Mouse (Mus musculus) intestine, embryonic 14.5 days (tissue): ENCODE results near the gene Gch1. TPM values are rescaled to one million over a fixed set of nuclear protein-coding genes. Genes with fewer than 3 reads are reported as not detected.
A peak's percentile ranks its signal among the peaks of the same experiment; 100 is the strongest.

Source experiments
- ATAC-seq: fragments of 200-750 bp; cut with Nextera tagmentation; replicated peaks from 2 replicates; pipeline ENCODE4 v1.8.0; 2017; ENCODE audit warnings: low read depth, moderate number of reproducible peaks, moderate TSS enrichment, moderate library complexity; ENCODE audit not compliant: low FRiP score, low TSS enrichment
- DNase-seq: peaks from one replicate; pipeline ENCODE4 v3.0.0-alpha.2; 2018; ENCODE audit warnings: low spot score
- H3K27ac ChIP-seq: fragments of 300-500 bp; sonication (generic); 2 replicates; pipeline ENCODE4 v1.5.1; 2014; ENCODE audit warnings: low read depth, mild to moderate bottlenecking, control low read depth
- H3K27me3 ChIP-seq: fragments of 300-500 bp; sonication (generic); replicated peaks from 2 replicates; pipeline ENCODE4 v1.6.1; 2014; ENCODE audit warnings: low read length, control low read depth; ENCODE audit not compliant: control insufficient read depth, insufficient read depth
- H3K36me3 ChIP-seq: fragments of 300-500 bp; sonication (generic); 2 replicates; pipeline ENCODE4 v1.6.1; 2014; ENCODE audit warnings: low read length, control low read depth; ENCODE audit not compliant: control insufficient read depth, insufficient read depth
- H3K4me1 ChIP-seq: fragments of 300-500 bp; sonication (generic); replicated peaks from 2 replicates; pipeline ENCODE4 v1.6.1; 2014; ENCODE audit warnings: low read length, control low read depth, mixed read lengths; ENCODE audit not compliant: control insufficient read depth, insufficient read depth
- H3K4me2 ChIP-seq: fragments of 300-500 bp; sonication (generic); 2 replicates; pipeline ENCODE4 v1.6.1; 2014; ENCODE audit warnings: low read length
- H3K4me3 ChIP-seq: fragments of 300-500 bp; sonication (generic); 2 replicates; pipeline ENCODE4 v1.5.1; 2014; ENCODE audit warnings: low read depth, low read length, control low read depth, mixed read lengths
- H3K9ac ChIP-seq: fragments of 300-500 bp; sonication (generic); 2 replicates; pipeline ENCODE4 v1.6.1; 2014; ENCODE audit warnings: mild to moderate bottlenecking, low read length
- H3K9me3 ChIP-seq: fragments of 300-500 bp; sonication (generic); 2 replicates; pipeline ENCODE4 v1.6.1; 2016; ENCODE audit warnings: low read length, control low read depth; ENCODE audit not compliant: control insufficient read depth
- WGBS: fragments of 180-500 bp; shearing (Covaris S2); extraction: QIAGEN DNeasy Blood & Tissue Kit; methylation state at CpG from one replicate; pipeline ENCODE4 v1.1.7; 2014; 5-methylcytosine and 5-hydroxymethylcytosine counted together
- polyA plus RNA-seq: library from polyadenylated mRNA; unstranded; fragments of >200 nt; fragmentation: Nextera tagmentation; extraction: Ambion mirVana; gene quantifications from 2 replicates; pipeline ENCODE4 v1.2.1, GENCODE M21; 2014

Gene Gch1
- polyA plus RNA-seq, 1 experiment from 2014 or later = 4.4 TPM

DNA sequence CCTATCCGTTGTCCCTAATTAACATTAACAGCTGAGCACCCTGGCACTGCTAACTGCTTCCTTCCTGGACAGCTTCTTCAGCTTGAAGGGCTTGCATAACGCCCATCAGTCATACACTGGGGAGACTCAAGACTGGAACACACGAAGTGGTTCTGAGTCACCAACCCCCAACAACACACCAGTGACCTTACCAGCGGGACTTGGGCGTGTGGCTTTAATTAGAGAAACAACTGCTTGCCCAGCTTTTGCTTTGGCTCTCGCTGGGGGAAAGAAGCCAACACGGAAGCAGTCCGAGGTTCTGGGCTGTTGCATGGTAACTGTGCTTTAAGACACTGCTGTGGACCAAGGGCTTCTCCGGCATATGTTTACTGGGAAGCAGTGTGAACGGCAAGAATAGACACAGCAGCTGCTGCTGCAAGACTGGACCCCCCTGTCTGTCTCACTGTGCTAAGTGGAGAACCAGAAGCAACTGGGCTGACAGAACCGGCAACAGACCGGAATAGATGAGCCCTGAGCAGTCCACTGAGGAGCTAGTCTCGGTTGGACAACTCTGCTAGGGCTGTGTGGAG, 11.3 kb downstream of the Gch1 start:
- H3K4me2 ChIP-seq = peak overlapping the region; percentile 16; the same call in 1 of the 2 replicates

DNA sequence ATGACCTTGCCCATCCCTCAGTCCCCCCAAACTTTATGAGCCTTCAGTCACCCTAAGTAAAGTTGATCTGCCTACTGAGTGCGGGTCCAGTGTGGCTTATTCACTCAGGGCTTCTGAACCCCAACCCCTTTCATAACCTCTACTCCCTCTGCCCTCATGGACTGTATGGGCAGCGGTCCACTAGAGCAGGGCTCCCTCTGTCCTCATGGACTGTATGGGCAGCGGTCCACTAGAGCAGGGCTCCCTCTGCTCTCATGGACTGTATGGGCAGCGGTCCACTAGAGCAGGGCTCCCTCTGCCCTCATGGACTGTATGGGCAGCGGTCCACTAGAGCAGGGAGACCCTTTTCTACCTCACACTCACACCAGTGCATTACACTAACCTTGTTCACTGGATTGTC, 13.0 kb downstream of the Gch1 start:
- no peak for DNase-seq
- Histone ChIP-seq H3K27ac (no peak overlapping the region), H3K27me3 (no peaks in the 10 kb centered on the region), H3K4me3 (no peak overlapping the region), H3K4me1 (no peaks in the 10 kb centered on the region), H3K4me2 (no peak overlapping the region), H3K9me3 (no peaks in the 10 kb centered on the region), H3K36me3 (no peaks in the 10 kb centered on the region), H3K9ac (no peak overlapping the region)
- ATAC-seq = no peak
- 84% methylated on average over 5 of the region's 5 CpGs for WGBS

More for the DNA sequence above, 11.3 kb downstream of the Gch1 start:
- Histone ChIP-seq H3K4me1 (no peaks in the 10 kb centered on the region), H3K9me3 (no peaks in the 10 kb centered on the region), H3K4me3 (no peak overlapping the region), H3K27me3 (no peaks in the 10 kb centered on the region), H3K36me3 (no peaks in the 10 kb centered on the region), H3K9ac (no peak overlapping the region), H3K27ac (no peak overlapping the region)
- 44% methylated on average over 13 of the region's 13 CpGs for WGBS
- ATAC-seq = no peak
- DNase-seq = no peak

DNA sequence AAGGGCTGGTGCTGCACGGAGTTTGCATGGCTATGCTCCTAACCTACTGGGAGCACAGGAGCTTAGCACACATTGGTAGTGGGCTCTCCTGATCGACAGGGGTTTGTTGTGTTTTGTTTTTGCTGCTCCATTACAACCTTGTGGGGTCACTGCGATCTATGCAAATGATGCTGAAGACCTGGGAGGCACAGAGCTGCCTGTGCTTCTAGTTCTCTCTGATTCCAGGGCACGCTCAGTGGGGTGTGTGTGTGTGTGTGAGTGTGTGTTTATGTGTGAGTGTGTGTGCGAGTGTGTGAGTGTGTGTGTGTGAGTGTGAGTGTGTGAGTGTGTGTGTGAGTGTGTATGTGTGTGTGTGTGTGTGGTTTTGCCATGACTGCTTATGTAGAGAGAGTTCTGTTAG, 14.1 kb downstream of the Gch1 start:
- no peak overlapping the region for H3K9ac ChIP-seq
- DNase-seq = no peak
- H3K4me2 ChIP-seq = no peak overlapping the region
- no peak overlapping the region for H3K27ac ChIP-seq
- no peaks in the 10 kb centered on the region for H3K9me3 ChIP-seq
- 75% methylated on average over 5 of the region's 5 CpGs for WGBS
- no peak for ATAC-seq
- H3K36me3 ChIP-seq = no peaks in the 10 kb centered on the region
- no peak overlapping the region for H3K4me3 ChIP-seq
- no peaks in the 10 kb centered on the region for H3K27me3 ChIP-seq
- H3K4me1 ChIP-seq = no peaks in the 10 kb centered on the region

DNA sequence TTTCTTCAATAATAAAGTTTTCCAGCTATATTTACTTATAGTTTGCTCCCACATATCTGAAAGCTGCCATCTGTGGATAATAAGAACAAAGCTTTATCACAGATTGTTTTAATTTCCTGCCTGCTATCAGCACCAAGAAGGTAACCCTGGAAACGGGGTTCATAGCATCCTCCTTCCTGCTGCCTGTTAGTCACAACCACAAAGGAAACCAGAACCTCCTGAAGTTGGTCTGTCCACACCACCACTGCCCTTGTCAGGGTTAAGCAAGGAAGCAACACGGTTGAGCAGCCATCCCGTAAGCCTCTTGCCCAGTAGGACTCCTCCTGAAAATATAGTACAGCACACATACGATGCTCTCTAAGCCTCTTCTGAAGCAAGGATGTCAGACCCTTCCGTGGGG, 17.1 kb downstream of the Gch1 start:
- ATAC-seq = no peak

DNA sequence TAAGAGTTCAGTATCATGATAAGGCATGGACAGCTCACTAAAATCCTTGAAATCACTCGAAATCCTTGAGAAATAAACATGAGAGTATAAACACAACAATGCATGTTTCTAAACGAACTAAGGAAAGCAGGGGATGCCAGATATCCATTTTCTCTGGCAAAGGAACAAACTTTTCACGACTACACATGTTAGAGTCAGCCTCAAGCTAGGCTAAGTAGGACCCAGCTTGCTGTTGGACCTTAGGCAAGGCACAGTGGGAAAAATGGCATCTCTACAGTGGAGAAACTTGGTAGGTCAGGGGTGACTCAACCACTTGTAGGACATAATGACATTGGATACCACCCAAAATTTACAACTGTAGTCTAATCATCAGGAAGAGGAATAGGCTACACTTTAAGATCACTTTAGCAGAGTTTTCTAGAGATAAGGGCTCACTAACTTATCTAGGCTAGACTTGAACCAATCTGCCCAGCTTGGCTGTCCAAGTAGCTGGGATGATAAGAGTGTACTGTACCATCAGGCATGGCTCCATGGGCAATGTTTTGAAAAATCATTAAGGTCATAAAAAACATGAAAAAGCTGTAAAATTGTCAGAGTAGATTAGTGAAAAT, 18.6 kb downstream of the Gch1 start:
- Histone ChIP-seq H3K27me3 (no peaks in the 10 kb centered on the region), H3K4me3 (no peak overlapping the region), H3K4me2 (no peak overlapping the region), H3K4me1 (no peaks in the 10 kb centered on the region), H3K9ac (no peak overlapping the region), H3K27ac (no peak overlapping the region), H3K9me3 (no peaks in the 10 kb centered on the region), H3K36me3 (no peaks in the 10 kb centered on the region)
- DNase-seq = no peak
- 65% methylated on average over 3 of the region's 3 CpGs for WGBS
- no peak for ATAC-seq

More for the DNA sequence above, 17.1 kb downstream of the Gch1 start:
- Histone ChIP-seq H3K27me3 (no peaks in the 10 kb centered on the region), H3K4me3 (no peak overlapping the region), H3K36me3 (no peaks in the 10 kb centered on the region), H3K4me1 (no peaks in the 10 kb centered on the region), H3K27ac (no peak overlapping the region), H3K9me3 (no peaks in the 10 kb centered on the region), H3K4me2 (no peak overlapping the region), H3K9ac (no peak overlapping the region)
- WGBS = 70% methylated on average over 5 of the region's 5 CpGs
- no peak for DNase-seq

DNA sequence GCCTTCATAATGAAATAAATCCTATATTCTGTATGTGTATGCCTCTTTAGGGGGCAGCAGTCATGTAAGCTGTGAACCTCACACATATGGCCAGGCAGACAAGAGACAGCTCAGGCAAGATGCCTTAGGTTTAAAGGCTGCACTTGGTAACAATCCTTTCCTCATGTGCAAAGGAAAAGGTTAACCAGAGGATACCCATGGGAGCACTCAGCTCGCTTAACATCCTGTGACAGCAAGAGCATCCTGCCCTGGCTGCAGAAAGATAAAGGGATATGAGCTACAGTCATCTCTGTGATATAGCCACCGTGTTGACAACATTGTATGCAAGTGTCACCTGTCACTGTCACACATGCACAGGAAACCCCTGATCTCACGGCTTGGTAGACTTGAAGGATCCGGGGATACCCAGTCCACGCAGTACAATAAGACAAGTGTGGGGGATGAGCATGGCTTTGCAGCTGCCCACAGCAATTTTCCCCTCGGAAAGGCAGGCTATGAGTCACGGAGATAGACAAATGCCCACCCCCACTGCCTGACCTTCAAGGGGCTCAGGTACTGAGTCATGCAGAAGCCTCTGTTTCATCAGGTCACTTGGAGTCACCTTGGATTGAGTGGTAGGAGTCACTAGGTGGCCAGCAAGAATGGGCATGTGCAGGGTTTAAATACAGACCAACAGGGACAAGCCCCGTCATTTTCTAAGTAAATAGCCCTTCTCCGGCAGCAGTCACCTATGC, 19.4 kb downstream of the Gch1 start:
- no peaks in the 10 kb centered on the region for H3K36me3 ChIP-seq
- ATAC-seq (no peak), DNase-seq (no peak)
- no peak overlapping the region for H3K27ac ChIP-seq
- no peak overlapping the region for H3K9ac ChIP-seq
- H3K4me1 ChIP-seq = no peaks in the 10 kb centered on the region
- WGBS = 72% methylated on average over 9 of the region's 9 CpGs
- H3K4me3 ChIP-seq = no peak overlapping the region
- no peaks in the 10 kb centered on the region for H3K9me3 ChIP-seq
- no peaks in the 10 kb centered on the region for H3K27me3 ChIP-seq
- no peak overlapping the region for H3K4me2 ChIP-seq

DNA sequence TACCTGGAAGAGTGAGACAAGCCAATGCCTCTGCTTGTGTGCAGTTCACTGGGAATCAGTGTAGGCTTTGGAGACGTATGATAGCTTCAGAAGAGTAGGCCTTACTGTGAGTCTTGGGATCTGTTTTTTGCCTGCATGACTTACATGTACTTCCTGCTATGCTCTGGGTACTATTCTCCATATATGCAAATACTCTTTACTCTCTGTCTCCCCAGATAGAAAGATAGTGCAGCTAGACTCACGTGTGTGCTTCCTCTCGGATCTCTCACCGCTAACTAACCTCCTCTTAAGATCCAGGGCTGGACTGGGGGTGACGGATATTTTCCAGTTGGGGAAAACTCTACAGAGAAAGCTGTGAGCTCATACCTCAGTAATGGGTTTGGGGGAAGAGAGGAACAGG, 23.5 kb downstream of the Gch1 start:
- H3K27ac ChIP-seq = no peak overlapping the region
- WGBS = 82% methylated on average over 5 of the region's 5 CpGs
- no peaks in the 10 kb centered on the region for H3K36me3 ChIP-seq
- no peak for DNase-seq
- H3K9ac ChIP-seq = no peak overlapping the region
- no peak for ATAC-seq
- no peak overlapping the region for H3K4me2 ChIP-seq
- H3K27me3 ChIP-seq = no peaks in the 10 kb centered on the region
- H3K4me3 ChIP-seq = no peak overlapping the region
- no peaks in the 10 kb centered on the region for H3K4me1 ChIP-seq
- no peaks in the 10 kb centered on the region for H3K9me3 ChIP-seq

DNA sequence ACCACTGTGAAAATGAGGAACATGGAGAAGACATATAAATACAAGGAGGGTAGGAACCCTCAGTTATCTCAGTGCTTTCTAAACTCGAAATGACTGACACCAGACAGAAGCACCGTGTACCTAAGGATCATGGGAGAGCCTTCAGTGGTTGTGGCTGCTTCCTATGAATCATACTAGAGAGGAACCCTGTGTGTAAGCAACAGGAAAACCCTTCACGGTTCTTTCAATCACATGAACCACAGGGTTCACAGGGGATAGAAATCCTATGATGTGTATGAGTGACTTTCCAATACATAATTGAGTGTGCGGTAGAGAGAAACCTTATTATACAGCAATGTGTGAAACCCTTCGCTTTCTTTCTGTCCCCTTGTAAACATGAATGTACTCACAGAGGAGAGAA, 24.1 kb downstream of the Gch1 start:
- Histone ChIP-seq H3K27ac (no peak overlapping the region), H3K4me1 (no peaks in the 10 kb centered on the region), H3K27me3 (no peaks in the 10 kb centered on the region), H3K9me3 (no peaks in the 10 kb centered on the region), H3K36me3 (no peaks in the 10 kb centered on the region), H3K4me2 (no peak overlapping the region), H3K4me3 (no peak overlapping the region), H3K9ac (no peak overlapping the region)
- ATAC-seq (no peak), DNase-seq (no peak)
- WGBS = 87% methylated on average over 5 of the region's 5 CpGs
